Mouse (Mus musculus): ENCODE measurements around the gene Fndc5.
A peak's percentile ranks its signal among the peaks of the same experiment; 100 is the strongest.

Gene Fndc5

DNA sequence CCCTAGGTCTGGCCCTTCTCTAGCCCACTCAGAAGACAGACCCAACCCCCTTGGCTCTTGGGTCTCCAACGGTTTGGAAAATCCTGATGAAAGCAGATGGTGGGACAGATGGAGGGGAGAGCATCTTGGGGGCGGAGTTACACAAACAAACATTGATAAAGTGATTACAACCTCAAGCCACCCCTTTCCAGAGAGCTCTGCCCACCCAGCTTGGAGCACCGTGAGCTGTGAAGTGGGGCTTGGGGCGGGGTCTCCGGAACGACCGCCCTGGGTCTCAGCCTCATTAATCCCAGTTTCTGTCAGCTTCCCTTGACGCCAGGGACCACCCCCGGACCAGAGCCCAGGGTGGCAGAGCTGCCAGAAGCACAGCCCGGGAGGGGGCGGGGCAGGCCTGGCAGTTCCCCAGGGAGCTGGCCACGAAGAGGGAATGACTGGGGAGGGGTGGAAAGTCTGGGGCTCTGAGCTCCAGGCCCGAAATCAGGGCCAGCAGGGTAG, 12.1 kb upstream of the Fndc5 start:
- no peak for DNase-seq

- no peak for DNase-seq
These were observed 10.9 kb upstream of the Fndc5 start for GRCm38 (mm10) chr4:129125736-129126451.

DNA sequence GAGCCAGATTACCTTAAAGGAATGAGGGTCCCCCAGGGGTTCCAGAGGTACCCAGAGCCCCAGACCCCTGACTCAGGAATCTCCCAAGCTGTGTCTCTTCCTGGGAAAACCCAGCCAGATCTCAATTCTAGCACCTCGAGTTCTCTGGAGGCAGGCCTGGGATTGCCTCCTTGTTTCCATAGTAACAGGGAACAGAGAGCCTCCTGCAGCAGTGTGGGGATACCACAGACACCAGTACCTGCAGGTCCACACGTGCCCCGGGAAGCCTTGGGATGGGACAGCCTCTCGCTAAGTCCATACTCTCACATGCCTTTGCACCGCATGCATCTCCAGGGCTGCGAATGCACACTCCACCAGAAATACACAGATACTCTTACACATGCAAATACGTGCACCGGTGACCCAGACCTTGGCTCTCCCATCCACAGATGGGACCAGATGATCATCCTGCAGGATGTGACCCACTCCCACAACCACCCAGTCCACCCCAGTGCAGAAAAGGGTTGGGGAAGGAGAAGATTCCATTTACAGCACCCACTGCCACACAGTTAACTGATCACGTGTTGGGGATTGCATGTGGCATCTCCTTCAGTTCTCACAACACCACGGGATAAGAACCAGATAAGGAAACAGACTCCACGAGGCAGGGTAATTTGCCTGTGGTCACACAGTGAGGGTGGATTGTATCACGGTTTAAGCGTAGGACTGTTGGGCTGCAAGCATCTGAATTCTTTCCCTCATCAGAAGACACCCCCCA, 8.0 kb upstream of the Fndc5 start:
- DNase-seq, result no peak

DNA sequence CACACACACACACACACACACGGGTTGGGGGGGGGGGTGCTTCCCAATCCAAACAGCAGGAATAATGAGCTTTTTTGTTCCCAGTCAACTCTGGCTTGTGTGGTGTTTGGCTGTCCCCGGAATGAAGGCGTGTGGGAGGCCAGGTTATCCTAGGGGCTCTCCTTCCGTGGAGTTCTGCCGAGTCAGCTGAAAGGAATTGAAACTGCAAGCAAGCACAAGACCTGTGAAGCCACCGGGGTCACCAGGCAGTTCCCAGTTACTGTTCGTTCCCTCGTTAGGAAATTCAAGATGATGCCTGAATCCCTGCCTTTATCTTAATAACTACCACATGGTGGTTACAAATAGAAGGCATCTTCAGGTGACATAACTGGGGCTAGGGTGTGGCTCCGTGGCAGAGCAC, 7.4 kb upstream of the Fndc5 start:
- DNase-seq, result no peak

DNA sequence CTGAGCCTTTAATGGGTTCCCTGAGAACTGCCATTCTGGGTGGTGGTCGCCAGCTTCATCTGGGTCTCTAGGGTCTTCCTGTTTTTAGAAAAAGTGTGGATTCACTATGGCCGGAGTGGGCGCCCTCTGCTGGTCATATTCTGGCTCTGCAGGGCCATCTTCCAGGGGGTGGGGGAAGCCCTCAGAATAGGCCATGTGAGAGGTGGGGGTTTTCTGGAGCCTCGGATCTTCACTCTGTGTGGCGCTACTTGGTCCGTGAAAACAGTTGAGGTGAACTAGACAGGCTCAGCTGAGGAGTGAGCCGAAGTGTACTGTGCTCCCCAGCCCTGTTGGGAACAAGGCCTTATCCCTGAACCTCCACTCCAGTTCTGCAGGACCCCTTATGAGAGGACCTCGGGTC, 6.7 kb upstream of the Fndc5 start:
- DNase-seq, result peak in 1 of 2 experiments; percentile 42

DNA sequence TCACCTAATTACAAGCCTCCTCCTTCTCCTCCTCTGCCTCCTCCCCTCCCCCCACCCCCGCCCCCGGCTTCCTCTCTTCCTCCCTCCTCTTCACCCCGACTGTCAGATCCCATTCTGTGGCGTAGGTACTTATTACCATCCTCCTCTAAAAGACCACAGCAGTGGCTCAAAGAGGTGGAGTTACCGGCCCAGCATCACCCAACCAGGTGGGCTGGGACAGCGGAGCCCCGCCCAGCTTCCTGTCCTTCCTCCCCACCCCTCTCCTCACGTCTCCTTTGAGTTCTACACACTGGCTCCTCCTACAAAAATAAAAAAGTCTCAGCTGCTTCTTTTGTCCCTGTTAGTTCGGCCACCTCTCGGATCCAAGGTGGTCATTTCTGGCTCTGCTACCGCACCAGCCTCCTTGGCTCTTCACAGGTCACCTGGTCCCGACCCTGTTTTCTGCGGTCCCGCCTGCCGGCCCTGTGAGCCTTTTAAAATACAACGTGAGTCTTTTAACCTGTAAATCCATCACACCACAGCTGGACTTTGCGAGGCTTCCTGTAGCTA, 6.0 kb upstream of the Fndc5 start:
- peak; percentile 35 to 37 for DNase-seq

DNA sequence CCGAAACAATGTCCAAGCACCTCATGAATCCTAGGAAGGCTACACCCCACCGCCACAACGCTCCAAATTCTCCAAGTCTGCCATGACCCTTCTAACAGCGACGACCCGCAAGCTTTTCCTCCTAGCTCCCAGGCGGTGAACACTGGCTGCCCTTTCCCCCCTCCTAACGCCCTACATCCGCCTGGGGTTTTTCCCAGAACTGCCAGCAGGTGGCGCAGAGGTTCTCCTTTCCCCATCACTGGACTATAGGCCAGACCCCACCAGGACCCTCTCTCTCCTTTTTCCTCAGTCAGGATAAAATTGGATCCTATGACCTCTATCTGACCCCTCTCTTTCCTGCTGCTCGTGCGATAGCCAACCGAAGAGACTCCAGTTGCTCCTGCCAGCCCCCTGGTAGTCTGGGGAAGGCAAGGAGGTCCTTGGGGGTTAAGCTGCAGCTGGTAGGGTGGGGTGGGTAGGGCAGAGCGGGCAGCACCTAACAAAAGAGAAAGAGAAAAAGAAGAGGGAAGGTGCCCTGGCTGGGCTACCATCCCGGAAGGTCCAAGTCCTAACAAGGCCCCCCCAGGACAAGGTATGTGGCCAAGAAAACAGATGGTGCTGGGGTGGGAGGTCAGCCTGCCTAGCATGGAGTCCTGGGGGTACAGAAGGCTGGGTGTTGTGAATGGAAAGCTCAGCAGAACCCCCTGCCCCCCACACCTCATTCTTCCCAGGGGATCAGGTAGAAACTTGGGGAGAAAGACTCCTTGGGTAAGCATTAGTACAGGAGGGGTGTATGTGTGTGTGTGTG, 1.8 kb upstream of the Fndc5 start:
- peak; percentile 32 to 69 for DNase-seq

- DNase-seq, result no peak
These were observed 1.2 kb upstream of the Fndc5 start for GRCm38 (mm10) chr4:129135637-129136036.

DNA sequence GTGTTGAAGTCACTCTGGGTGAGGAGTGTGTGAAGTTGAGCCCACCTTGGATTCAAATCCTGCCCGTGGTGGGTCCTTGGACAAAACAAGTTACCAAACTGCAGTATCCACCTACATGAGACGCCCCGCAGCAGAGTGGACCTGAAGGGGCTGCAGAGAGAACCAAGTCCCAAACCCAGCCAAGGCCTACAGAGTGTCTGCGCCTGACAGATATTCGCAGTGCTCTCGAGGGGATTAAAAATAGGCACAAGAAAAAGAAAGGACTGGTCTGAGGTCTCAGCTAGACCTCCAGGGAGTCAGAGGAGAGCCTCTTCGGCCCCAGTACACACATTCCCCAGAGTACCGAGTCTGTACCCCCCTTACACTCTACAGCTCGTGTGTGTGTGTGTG, 615 bp upstream of the Fndc5 start:
- no peak for DNase-seq

GRCm38 (mm10) chr4:129137392-129138321, 858 bp downstream of the Fndc5 start:
- DNase-seq, result no peak

- no peak for DNase-seq
These were observed 2.8 kb downstream of the Fndc5 start for GRCm38 (mm10) chr4:129139642-129140041.

GRCm38 (mm10) chr4:129140808-129141207, 4.0 kb downstream of the Fndc5 start:
- no peak for DNase-seq

DNA sequence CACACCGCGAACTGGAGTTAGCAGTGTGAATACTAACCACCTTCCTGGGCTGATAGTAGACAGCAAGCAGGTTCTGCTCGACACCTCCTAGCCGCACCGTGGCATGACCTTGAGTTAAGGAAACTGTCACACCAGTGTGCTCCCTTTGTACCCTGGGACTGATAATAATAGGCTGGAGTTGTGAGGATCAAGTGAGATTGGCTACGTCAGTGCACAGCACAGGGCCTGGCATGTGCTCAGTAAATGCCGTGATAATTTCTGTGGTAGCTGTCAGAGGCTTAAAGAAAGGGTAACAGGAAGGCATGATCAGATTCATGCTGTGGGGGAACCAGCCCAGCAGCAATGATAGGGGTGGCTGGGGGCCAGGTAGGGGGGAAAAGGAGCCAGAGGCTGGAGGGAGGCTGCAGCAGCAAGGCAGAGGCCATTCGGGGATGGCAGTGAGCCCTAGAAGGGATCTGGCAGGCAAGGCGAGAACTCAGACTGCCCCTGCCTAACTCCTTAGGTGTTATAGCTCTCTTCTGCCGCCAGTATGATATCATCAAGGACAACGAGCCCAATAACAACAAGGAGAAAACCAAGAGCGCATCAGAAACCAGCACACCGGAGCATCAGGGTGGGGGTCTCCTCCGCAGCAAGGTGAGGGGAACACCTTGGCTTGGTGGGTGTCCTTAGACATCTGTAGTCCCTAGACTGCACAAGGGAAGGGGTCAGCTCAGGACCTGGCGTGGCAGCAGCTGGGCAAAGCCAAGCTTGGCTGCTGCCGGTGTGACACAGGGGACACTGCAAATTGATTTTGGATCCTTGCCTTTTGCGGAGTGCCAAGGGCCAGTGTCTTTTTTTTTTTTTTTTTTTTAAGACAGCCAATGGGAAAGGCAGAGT, 5.0 kb downstream of the Fndc5 start:
- DNase-seq, result no peak

GRCm38 (mm10) chr4:129142439-129143045, 5.7 kb downstream of the Fndc5 start:
- DNase-seq, result no peak

- DNase-seq, result no peak
These were observed 6.7 kb downstream of the Fndc5 start for GRCm38 (mm10) chr4:129143509-129143908.

DNA sequence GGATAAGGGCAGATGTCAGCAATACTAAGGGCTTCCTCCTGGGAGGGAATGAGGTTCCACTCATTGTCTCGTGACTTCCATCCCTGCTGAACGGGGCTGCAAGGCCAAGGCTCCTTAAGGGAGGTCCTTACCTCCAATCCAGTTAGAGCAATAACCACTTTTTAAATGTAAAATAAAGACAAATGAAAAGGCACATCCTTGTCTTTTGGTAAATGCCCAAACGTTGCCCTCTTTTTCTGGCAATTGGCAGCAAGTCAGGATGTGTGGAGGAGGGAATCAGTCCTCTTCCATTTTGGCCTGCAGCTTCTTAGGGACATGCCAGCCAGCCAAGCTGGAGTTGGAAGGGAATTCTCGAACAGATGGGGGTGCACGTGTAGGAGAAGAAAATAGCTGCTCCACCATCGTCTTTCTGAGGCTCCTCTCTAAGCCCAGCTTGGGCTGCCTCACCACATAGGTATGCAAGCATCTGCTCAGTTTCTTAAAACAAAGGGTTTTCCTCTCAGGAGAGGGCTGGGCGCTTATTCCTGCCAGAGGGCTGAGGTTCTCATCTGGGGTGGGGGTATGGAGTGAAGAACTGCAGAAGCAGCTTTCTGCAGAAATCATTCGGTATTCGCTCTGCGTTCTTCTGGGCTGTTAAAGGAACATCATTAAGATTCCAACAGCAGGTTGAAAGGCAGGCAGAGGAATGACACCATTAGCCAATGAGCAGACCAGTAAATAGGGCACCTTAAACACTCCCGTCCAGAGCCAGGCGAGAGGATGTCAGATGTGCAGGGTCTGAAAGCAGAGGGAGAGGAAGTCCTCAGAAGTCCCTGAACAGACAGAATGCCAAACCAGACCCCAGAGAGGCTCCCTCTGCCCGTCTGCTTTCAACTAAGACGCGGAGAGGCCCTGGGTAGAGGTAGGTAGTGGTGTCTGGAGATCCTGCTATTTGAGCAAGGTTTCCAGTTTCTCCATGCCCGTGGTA, 7.9 kb downstream of the Fndc5 start:
- no peak for DNase-seq

GRCm38 (mm10) chr4:129145411-129145810, 8.6 kb downstream of the Fndc5 start:
- DNase-seq, result no peak

DNA sequence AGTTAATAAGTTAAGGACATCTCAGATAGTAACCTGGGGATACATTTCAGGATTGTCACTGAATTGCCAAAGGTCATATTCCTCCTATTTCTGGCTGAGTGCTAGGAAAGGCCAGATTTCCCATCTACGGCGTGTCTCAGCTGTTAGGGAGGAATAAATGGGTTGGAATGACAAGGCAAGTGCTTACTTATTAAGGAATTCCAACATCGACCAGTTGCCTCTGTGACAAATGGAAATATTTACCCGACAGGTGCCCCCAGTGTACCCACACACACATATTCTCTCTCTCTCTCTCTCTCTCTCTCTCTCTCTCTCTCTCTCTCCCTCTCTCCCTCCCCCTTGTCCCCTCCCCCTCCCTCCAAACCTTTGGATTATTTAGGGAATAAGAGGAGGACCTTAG, 9.1 kb downstream of the Fndc5 start:
- no peak for DNase-seq

- DNase-seq, result no peak
These were observed 9.6 kb downstream of the Fndc5 start for GRCm38 (mm10) chr4:129146392-129146791.
